Mouse (Mus musculus) erythroblast, embryonic 14.5 days (primary cell): ENCODE measurements around the gene Mcrs1. TPM values are rescaled to one million over a fixed set of nuclear protein-coding genes. Genes with fewer than 3 reads are reported as not detected.

Source experiments
- H3K27me3 ChIP-seq: 2 replicates; pipeline ENCODE4 v1.6.1; 2012; ENCODE audit warnings: inconsistent platforms; ENCODE audit not compliant: control insufficient read depth
- H3K36me3 ChIP-seq: 2 replicates; pipeline ENCODE4 v1.6.1; 2012; ENCODE audit warnings: mild to moderate bottlenecking, inconsistent platforms; ENCODE audit not compliant: control insufficient read depth
- H3K4me1 ChIP-seq: 2 replicates; pipeline ENCODE4 v1.6.1; 2012; ENCODE audit warnings: inconsistent platforms; ENCODE audit not compliant: control insufficient read depth
- H3K4me3 ChIP-seq: replicated peaks from 2 replicates; pipeline ENCODE3; 2012; ENCODE audit warnings: moderate library complexity, mild to moderate bottlenecking, inconsistent platforms
- H3K9me3 ChIP-seq: 2 replicates; pipeline ENCODE4 v1.6.1; 2012; ENCODE audit warnings: low read length, inconsistent platforms, mixed read lengths; ENCODE audit not compliant: control insufficient read depth
- GATA1 ChIP-seq: IDR thresholded peaks from 2 replicates; pipeline ENCODE4 v1.6.1; 2012; ENCODE audit warnings: low read length, inconsistent platforms, mixed read lengths
- TAL1 ChIP-seq: IDR thresholded peaks from 3 replicates; pipeline ENCODE4 v1.6.1; 2012; ENCODE audit warnings: low read length, inconsistent platforms, mixed read lengths
- polyA plus RNA-seq: library from polyadenylated mRNA; stranded (reverse); fragments of >175 nt; gene quantifications from 2 replicates; pipeline ENCODE4 v1.2.3, GENCODE M21; 2012

The Mcrs1 gene
- polyA plus RNA-seq, result 9.2 and 12.0 TPM in 2 replicates

DNA sequence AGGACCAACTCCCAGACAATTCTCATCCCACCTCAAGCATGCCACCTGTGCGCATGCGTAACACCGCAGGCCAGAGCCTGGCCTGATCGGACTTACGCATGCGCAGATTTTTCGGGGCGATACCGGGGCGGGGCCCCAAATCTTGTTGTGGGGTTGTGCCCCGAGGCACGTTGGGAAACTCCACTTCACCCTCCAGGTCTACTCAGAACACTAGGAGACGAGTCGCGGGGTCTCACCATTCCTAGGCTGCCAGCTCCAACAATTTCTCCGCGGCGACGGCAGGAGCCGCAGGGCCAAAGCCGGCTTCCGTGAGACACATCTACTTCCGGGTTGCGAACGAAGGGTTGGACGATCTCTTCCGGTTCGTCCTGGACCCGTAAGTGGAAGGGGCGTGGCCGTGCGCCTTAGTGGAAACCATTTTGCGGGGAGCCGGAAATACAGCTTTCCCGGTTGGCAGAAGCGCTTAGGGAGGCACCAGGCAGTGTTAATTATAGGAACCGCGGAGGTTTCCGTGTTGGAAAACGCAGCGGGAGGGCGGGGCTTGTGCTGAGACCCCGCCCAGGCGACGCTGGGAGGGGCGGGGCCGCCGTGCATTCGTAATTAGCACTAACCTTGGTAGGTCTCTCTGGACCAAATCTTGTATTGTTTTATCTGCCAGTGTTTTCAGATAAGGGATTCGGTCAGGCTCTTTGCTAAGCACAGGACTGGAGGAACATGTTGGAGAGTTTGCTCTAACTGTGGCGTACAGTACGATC, at the start of gene Mcrs1:
Gene Mcrs1, minus strand, starts transcription at position 336 of the 755 bp plus-strand sequence.
- TF ChIP-seq TAL1, result no peak
- peak; percentile 70 for TF ChIP-seq GATA1
- Histone ChIP-seq H3K36me3 (peaks cover 35% of the 10 kb centered on the region), H3K4me1 (peaks cover 42% of the 10 kb centered on the region), H3K4me3 (peak within 1 kb of the TSS; percentile 92), H3K9me3 (no peaks in the 10 kb centered on the region), H3K27me3 (no peaks in the 10 kb centered on the region)

DNA sequence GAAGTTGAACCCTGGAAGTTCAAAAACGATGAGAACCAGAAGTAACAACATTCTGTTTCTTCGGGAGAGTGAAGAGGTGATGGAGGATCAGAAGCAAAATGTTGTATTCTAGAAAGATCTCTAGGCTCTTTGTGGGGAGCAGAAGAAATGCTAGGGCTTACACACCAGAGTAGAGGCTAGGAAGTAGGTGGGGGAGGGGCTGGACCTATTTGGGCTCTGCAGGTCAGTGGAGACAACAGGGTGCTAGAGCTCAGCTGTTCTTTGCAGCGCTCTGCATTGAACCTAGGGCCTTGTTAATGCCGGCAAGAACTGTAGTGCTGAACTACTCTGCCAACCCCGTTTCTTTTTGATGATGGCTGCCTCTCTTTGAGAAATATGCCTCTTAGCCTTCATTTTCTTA, 44.5 kb upstream of the Mcrs1 start:
- Histone ChIP-seq H3K9me3 (no peaks in the 10 kb centered on the region), H3K36me3 (no peaks in the 10 kb centered on the region), H3K4me1 (peaks cover 20% of the 10 kb centered on the region), H3K4me3 (no peak overlapping the region), H3K27me3 (peaks cover 24% of the 10 kb centered on the region)
- TF ChIP-seq TAL1 (no peak), GATA1 (no peak)

DNA sequence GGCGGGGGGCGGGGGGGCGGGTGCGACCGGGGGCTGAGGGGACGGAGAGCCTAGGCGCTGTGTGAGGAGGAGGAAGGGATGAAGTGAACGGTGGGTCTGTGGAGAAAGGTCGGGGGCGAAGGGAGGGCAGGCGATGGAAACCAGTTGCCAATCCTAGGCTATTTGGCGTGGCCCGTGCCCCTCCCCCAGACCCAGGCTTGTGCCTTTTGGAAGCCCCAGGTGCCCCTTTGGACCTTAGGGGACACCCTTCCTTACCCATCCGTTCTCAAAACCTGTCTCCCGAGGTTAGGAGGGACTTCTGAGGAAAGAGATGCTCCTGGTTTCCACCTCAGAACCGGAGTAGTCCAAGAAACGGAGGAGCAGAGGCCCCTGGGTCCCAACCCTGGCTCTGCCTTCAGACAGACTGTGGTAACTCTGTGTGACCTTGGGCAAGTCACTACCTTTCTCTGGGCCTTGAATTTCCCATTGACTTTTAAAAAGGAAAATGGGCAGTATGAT, 43.8 kb upstream of the Mcrs1 start, which contains the start of gene Fam186b:
Gene Fam186b, minus strand, starts transcription at position 405 of the 498 bp plus-strand sequence.
- Histone ChIP-seq H3K4me3 (peak within 1 kb of the TSS; percentile 63), H3K27me3 (peaks cover 24% of the 10 kb centered on the region), H3K9me3 (no peaks in the 10 kb centered on the region), H3K36me3 (no peaks in the 10 kb centered on the region), H3K4me1 (peaks cover 20% of the 10 kb centered on the region)
- TF ChIP-seq GATA1, result no peak
- no peak for TF ChIP-seq TAL1

DNA sequence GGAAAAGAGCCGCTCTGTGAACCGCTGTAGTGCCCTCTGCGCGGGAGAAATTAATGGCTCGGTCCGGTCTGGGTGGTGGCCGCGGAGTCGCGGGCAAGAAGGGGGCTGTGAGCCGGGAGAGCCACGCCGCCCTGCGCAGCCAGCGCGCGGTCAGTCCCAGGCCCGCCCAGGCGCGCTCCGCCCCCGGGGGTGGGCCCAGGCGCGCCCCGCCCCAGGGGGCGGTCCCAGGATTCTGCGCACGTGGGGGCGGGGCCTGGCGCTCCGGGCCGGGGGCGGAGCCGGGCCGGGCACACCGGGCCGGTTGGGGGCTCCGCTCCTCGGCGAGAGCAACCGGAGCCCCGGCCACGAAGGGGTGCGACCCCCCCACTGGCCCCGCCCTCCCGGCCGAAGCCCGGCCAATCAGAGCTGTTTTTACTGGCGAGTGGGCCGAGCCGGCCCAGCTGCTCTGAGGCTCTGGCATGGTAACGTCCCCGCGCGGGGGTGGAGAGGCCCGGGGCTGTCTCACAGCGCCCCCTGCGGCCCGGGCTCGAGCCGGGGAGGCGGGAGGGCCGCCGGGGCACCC, 43.1 kb upstream of the Mcrs1 start, which contains the start of gene Prpf40b:
Gene Prpf40b, plus strand, starts transcription at position 275 of the 562 bp plus-strand sequence.
- peaks cover 24% of the 10 kb centered on the region for H3K27me3 ChIP-seq
- TF ChIP-seq GATA1, result no peak
- no peak for TF ChIP-seq TAL1
- peaks cover 18% of the 10 kb centered on the region for H3K4me1 ChIP-seq

DNA sequence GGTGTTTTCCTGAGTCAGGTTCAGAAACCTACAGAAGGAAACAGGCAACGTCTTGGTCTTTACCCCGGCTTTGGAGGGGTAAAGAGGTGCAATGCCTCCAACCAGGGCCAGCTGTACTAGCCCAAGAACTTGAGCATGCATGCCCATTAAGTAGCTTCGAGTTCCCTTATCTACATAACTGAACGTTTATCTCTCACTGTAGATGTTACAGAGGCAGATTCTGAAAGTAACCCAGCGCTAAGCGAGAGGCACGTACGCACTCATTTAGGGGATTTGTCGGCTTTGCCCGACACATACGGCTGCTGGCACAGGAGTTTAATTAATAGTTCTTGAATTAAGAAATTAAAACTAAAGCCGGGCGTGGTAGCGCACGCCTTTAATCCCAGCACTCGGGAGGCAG, 42.5 kb upstream of the Mcrs1 start:
- TF ChIP-seq GATA1 (no peak), TAL1 (no peak)
- H3K27me3 ChIP-seq, result peaks cover 24% of the 10 kb centered on the region

More for the DNA sequence above, 43.1 kb upstream of the Mcrs1 start, which contains the start of gene Prpf40b:
- Histone ChIP-seq H3K36me3 (no peaks in the 10 kb centered on the region), H3K4me3 (peak within 1 kb of the TSS; percentile 63), H3K9me3 (no peaks in the 10 kb centered on the region)

DNA sequence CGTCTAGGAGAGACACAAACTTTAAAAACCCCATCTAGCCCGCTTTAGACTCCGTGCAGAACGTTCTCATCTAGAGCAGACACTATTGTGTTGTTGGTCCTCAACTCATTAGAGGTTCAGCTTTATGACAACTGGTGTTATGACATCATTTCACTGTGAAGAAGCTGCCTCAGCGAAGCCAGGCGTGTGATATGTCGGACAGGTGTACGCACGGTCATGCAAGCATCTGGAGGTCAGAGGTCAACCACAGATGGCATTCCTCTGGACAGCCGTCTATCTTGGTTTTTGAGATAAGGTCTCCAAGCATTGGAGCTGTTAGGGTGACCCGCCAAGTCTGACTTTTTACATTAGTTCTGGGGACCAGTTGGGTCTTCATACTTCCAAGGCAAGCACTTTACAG, 38.8 kb upstream of the Mcrs1 start:
- no peak overlapping the region for H3K4me3 ChIP-seq

More for the DNA sequence above, 42.5 kb upstream of the Mcrs1 start:
- peaks cover 18% of the 10 kb centered on the region for H3K4me1 ChIP-seq
- H3K9me3 ChIP-seq, result no peaks in the 10 kb centered on the region
- H3K36me3 ChIP-seq, result no peaks in the 10 kb centered on the region
- H3K4me3 ChIP-seq, result peak overlapping the region; percentile 63

DNA sequence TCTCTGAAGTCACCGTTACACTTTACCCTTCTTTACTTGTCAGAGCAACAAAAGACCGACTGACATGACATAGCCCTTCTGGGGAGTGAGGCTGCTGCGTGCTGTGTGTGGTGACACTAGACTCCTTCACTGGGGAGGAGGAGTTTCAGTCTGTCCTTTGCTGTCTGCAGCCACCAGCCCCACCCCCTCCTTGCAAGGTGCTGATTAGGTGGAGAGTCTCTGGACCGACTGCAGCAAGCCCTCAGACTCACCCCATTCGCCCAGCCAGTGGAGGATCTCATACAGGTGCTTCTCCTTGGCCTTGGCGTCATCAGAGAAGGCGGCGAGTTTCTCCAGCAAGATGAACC, 33.4 kb upstream of the Mcrs1 start:
- TF ChIP-seq TAL1 (no peak), GATA1 (no peak)
- Histone ChIP-seq H3K9me3 (no peaks in the 10 kb centered on the region), H3K27me3 (no peaks in the 10 kb centered on the region), H3K4me3 (no peak overlapping the region), H3K4me1 (peaks cover 20% of the 10 kb centered on the region), H3K36me3 (no peaks in the 10 kb centered on the region)

More for the DNA sequence above, 38.8 kb upstream of the Mcrs1 start:
- H3K36me3 ChIP-seq, result no peaks in the 10 kb centered on the region
- H3K9me3 ChIP-seq, result no peaks in the 10 kb centered on the region
- H3K4me1 ChIP-seq, result peaks cover 15% of the 10 kb centered on the region
- TF ChIP-seq GATA1, result no peak
- no peak for TF ChIP-seq TAL1
- peaks cover 24% of the 10 kb centered on the region for H3K27me3 ChIP-seq

DNA sequence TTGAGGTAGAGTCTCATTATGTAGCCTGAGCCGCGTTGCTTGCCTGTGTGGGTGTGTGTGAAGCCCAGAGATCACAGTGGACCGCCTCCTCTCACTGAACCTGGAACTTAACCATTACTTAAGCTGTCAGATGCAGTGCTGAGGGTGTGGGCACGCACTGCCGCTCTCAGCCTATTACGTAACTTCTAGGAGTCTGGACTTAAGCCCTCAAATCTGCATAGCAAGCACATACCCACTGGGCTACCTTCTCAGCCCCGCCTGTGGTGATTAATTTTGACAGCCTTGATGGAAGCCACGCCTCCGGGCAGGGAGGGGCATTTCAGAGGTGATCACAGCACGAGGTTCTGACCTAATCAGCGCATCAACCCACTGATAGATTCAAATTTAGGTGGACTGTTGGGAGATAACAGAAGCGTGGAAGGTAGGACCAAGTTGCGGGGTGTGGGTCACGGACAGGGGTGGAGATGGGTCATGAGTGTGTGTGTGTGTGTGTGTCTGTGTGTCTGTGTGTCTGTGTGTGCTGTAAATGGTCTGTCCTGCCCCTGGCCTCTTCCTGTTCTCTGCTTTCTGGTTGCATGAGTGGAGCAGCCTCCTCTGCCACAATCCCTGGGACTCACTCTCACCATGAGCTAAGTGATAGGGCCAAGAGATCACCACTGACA, 32.9 kb upstream of the Mcrs1 start:
- Histone ChIP-seq H3K4me1 (peaks cover 20% of the 10 kb centered on the region), H3K4me3 (no peak overlapping the region), H3K9me3 (no peaks in the 10 kb centered on the region), H3K36me3 (no peaks in the 10 kb centered on the region), H3K27me3 (no peaks in the 10 kb centered on the region)
- no peak for TF ChIP-seq GATA1
- no peak for TF ChIP-seq TAL1

DNA sequence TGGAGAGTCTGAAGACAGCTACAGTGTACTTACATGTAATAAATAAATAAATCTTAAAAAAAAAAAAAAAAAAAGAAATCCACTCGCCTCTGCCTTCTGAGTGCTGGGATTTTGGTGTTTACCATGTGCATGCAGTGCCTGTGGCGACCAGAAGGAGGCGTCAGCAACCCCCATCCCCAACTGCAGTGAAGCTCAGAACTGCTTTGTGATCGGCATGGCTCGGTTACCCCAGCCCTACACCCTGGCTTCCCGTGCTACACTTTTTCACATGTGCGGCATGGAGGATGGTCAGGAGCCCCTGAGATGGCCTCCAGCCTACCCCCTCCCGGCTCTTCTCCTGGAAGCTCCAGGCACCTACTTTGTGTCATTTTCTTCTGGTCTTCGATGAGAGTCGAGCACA, 31.7 kb upstream of the Mcrs1 start:
- no peaks in the 10 kb centered on the region for H3K9me3 ChIP-seq
- no peaks in the 10 kb centered on the region for H3K27me3 ChIP-seq
- H3K36me3 ChIP-seq, result no peaks in the 10 kb centered on the region
- no peak for TF ChIP-seq GATA1
- TF ChIP-seq TAL1, result no peak
- H3K4me1 ChIP-seq, result peaks cover 20% of the 10 kb centered on the region
- H3K4me3 ChIP-seq, result no peak overlapping the region
